Mouse (Mus musculus): Measurements from ENCODE around the gene Nebl. TPM values are rescaled to one million over a fixed set of nuclear protein-coding genes. Genes with fewer than 3 reads are reported as not detected.

Nebl gene
- polyA plus RNA-seq, 1 experiment: 1.7 TPM

GRCm38 (mm10) chr2:17375916-17376315 lies 355.3 kb downstream of the Nebl start:
- TF ChIP-seq CTCF (IDR thresholded peaks at IDR 0.05; ENCODE audit: control insufficient read depth, insufficient read depth, insufficient replicate concordance, low read depth, low read length): no peak
- no peak for TF ChIP-seq POLR2A (IDR thresholded peaks at IDR 0.05; ENCODE audit: control insufficient read depth, low read depth, low read length)
- no peak overlapping the region for H3K27ac ChIP-seq (ENCODE audit: control insufficient read depth, insufficient read depth, low read depth, low read length)
- H3K27me3 ChIP-seq (ENCODE audit: control insufficient read depth, insufficient read depth, low read length): no peaks in the 10 kb centered on the region
- no peaks in the 10 kb centered on the region for H3K36me3 ChIP-seq (ENCODE audit: control insufficient read depth, insufficient read depth, low read length)
- H3K4me1 ChIP-seq (ENCODE audit: control insufficient read depth, insufficient read depth, low read length): no peaks in the 10 kb centered on the region
- no peak overlapping the region for H3K4me3 ChIP-seq (ENCODE audit: control insufficient read depth, low read depth, low read length)

- no peak overlapping the region for H3K27ac ChIP-seq (ENCODE audit: control insufficient read depth, insufficient read depth, low read depth, low read length)
- no peak overlapping the region for H3K4me3 ChIP-seq (ENCODE audit: control insufficient read depth, low read depth, low read length)
- H3K27me3 ChIP-seq (ENCODE audit: control insufficient read depth, insufficient read depth, low read length): no peaks in the 10 kb centered on the region
- no peaks in the 10 kb centered on the region for H3K36me3 ChIP-seq (ENCODE audit: control insufficient read depth, insufficient read depth, low read length)
- TF ChIP-seq CTCF (IDR thresholded peaks at IDR 0.05; ENCODE audit: control insufficient read depth, insufficient read depth, insufficient replicate concordance, low read depth, low read length) (no peak), POLR2A (IDR thresholded peaks at IDR 0.05; ENCODE audit: control insufficient read depth, low read depth, low read length) (no peak)
- no peaks in the 10 kb centered on the region for H3K4me1 ChIP-seq (ENCODE audit: control insufficient read depth, insufficient read depth, low read length)
Measured at GRCm38 (mm10) chr2:17365671-17366070, 365.6 kb downstream of the Nebl start.

DNA sequence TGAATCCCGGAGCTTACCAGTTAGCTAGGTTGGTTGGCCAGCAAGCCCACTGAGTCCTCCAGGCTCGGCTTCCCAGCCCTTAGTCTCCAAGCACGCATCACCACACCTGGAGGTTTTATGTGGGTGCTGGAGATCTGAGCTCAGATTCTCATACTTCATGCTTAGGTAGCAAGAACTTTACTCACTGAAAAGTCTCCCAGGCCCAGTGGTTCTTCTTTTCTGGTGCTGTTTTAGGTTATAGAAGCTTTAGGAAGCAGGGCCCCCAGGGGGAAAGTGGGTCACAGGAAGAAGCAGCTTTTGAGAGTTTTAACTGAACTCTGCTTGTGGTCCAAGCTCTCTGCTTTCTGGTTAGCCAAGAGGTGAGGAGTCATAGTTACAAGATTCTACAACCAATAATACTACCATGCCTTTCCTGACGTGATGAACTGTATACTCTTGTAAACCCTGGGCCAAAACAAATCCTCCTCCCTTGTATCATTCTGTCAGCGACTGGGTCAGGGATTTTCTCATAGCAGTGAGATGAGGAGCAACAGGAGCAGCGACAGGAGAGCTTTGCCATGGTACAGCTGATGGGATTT lies 366.2 kb downstream of the Nebl start:
- no peak overlapping the region for H3K27ac ChIP-seq (ENCODE audit: control insufficient read depth, insufficient read depth, low read depth, low read length)

GRCm38 (mm10) chr2:17363337-17364216 lies 367.7 kb downstream of the Nebl start:
- Histone ChIP-seq H3K4me3 (ENCODE audit: control insufficient read depth, low read depth, low read length) (no peak overlapping the region), H3K4me1 (ENCODE audit: control insufficient read depth, insufficient read depth, low read length) (no peaks in the 10 kb centered on the region), H3K27me3 (ENCODE audit: control insufficient read depth, insufficient read depth, low read length) (no peaks in the 10 kb centered on the region), H3K36me3 (ENCODE audit: control insufficient read depth, insufficient read depth, low read length) (no peaks in the 10 kb centered on the region), H3K27ac (ENCODE audit: control insufficient read depth, insufficient read depth, low read depth, low read length) (no peak overlapping the region)
- no peak for TF ChIP-seq CTCF (IDR thresholded peaks at IDR 0.05; ENCODE audit: control insufficient read depth, insufficient read depth, insufficient replicate concordance, low read depth, low read length)
- no peak for TF ChIP-seq POLR2A (IDR thresholded peaks at IDR 0.05; ENCODE audit: control insufficient read depth, low read depth, low read length)

More for the DNA sequence above, 366.2 kb downstream of the Nebl start:
- no peaks in the 10 kb centered on the region for H3K36me3 ChIP-seq (ENCODE audit: control insufficient read depth, insufficient read depth, low read length)
- no peaks in the 10 kb centered on the region for H3K27me3 ChIP-seq (ENCODE audit: control insufficient read depth, insufficient read depth, low read length)
- H3K4me3 ChIP-seq (ENCODE audit: control insufficient read depth, low read depth, low read length): no peak overlapping the region
- TF ChIP-seq POLR2A (IDR thresholded peaks at IDR 0.05; ENCODE audit: control insufficient read depth, low read depth, low read length) (no peak), CTCF (IDR thresholded peaks at IDR 0.05; ENCODE audit: control insufficient read depth, insufficient read depth, insufficient replicate concordance, low read depth, low read length) (no peak)
- no peaks in the 10 kb centered on the region for H3K4me1 ChIP-seq (ENCODE audit: control insufficient read depth, insufficient read depth, low read length)

GRCm38 (mm10) chr2:17362181-17362580 lies 369.1 kb downstream of the Nebl start:
- TF ChIP-seq POLR2A (IDR thresholded peaks at IDR 0.05; ENCODE audit: control insufficient read depth, low read depth, low read length) (no peak), CTCF (IDR thresholded peaks at IDR 0.05; ENCODE audit: control insufficient read depth, insufficient read depth, insufficient replicate concordance, low read depth, low read length) (no peak)
- H3K36me3 ChIP-seq (ENCODE audit: control insufficient read depth, insufficient read depth, low read length): no peaks in the 10 kb centered on the region
- H3K27me3 ChIP-seq (ENCODE audit: control insufficient read depth, insufficient read depth, low read length): no peaks in the 10 kb centered on the region
- no peak overlapping the region for H3K4me3 ChIP-seq (ENCODE audit: control insufficient read depth, low read depth, low read length)
- H3K27ac ChIP-seq (ENCODE audit: control insufficient read depth, insufficient read depth, low read depth, low read length): no peak overlapping the region
- H3K4me1 ChIP-seq (ENCODE audit: control insufficient read depth, insufficient read depth, low read length): no peaks in the 10 kb centered on the region

GRCm38 (mm10) chr2:17344643-17345042 lies 386.6 kb downstream of the Nebl start:
- H3K27me3 ChIP-seq (ENCODE audit: control insufficient read depth, insufficient read depth, low read length): no peaks in the 10 kb centered on the region
- no peaks in the 10 kb centered on the region for H3K4me1 ChIP-seq (ENCODE audit: control insufficient read depth, insufficient read depth, low read length)
- H3K27ac ChIP-seq (ENCODE audit: control insufficient read depth, insufficient read depth, low read depth, low read length): no peak overlapping the region
- no peaks in the 10 kb centered on the region for H3K36me3 ChIP-seq (ENCODE audit: control insufficient read depth, insufficient read depth, low read length)
- H3K4me3 ChIP-seq (ENCODE audit: control insufficient read depth, low read depth, low read length): no peak overlapping the region
- TF ChIP-seq POLR2A (IDR thresholded peaks at IDR 0.05; ENCODE audit: control insufficient read depth, low read depth, low read length): no peak
- no peak for TF ChIP-seq CTCF (IDR thresholded peaks at IDR 0.05; ENCODE audit: control insufficient read depth, insufficient read depth, insufficient replicate concordance, low read depth, low read length)

DNA sequence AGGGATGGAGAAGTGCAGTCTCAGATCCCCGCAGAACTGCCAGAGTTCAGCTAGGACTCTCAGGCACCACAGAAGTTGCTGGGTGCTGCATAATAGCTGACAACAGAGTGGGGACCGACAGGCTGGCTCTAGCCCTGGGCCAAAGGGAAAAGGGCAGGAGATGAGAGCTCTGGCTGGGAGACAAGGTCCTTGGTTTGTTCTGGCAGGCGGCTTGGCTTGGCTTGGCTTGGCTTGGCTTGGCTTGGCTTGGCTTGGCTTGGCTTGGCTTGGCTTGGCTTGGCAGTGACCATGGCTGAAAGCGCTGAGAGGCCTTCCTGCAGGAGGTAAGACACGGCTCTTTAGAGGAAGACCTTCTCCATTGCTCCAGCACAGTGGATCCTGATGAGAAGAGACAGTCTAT lies 395.8 kb downstream of the Nebl start:
- Histone ChIP-seq H3K27ac (ENCODE audit: control insufficient read depth, insufficient read depth, low read depth, low read length) (no peak overlapping the region), H3K27me3 (ENCODE audit: control insufficient read depth, insufficient read depth, low read length) (no peaks in the 10 kb centered on the region), H3K4me3 (ENCODE audit: control insufficient read depth, low read depth, low read length) (no peak overlapping the region), H3K4me1 (ENCODE audit: control insufficient read depth, insufficient read depth, low read length) (no peaks in the 10 kb centered on the region), H3K36me3 (ENCODE audit: control insufficient read depth, insufficient read depth, low read length) (no peaks in the 10 kb centered on the region)
- TF ChIP-seq CTCF (IDR thresholded peaks at IDR 0.05; ENCODE audit: control insufficient read depth, insufficient read depth, insufficient replicate concordance, low read depth, low read length) (no peak), POLR2A (IDR thresholded peaks at IDR 0.05; ENCODE audit: control insufficient read depth, low read depth, low read length) (no peak)
